Mouse (Mus musculus): ENCODE measurements around the gene Irf7.

GRCm38 (mm10) chr7:141291921-141292582 is 25.8 kb upstream of the Irf7 start, which contains the start of gene Drd4:
- TF ChIP-seq CTCF (IDR thresholded peaks at IDR 0.05; ENCODE audit: borderline replicate concordance, insufficient read depth, low read length) (no peak), POLR2A (IDR thresholded peaks at IDR 0.05; ENCODE audit: low read depth, low read length) (no peak)
